Mouse (Mus musculus) spleen, adult 2 months (tissue): Measurements from ENCODE around the gene Cit.

Source experiments
- CTCF ChIP-seq: fragments of 200-500 bp; IDR thresholded peaks from 2 replicates; pipeline ENCODE4 v1.5.1; 2011; ENCODE audit warnings: mild to moderate bottlenecking, inconsistent platforms; ENCODE audit not compliant: insufficient read depth, insufficient read length, insufficient replicate concordance; ENCODE audit errors: extremely low read depth
- POLR2A ChIP-seq: fragments of 200-500 bp; IDR thresholded peaks from 2 replicates; pipeline ENCODE4 v1.6.1; 2011; ENCODE audit warnings: low read depth, low read length, inconsistent platforms

DNA sequence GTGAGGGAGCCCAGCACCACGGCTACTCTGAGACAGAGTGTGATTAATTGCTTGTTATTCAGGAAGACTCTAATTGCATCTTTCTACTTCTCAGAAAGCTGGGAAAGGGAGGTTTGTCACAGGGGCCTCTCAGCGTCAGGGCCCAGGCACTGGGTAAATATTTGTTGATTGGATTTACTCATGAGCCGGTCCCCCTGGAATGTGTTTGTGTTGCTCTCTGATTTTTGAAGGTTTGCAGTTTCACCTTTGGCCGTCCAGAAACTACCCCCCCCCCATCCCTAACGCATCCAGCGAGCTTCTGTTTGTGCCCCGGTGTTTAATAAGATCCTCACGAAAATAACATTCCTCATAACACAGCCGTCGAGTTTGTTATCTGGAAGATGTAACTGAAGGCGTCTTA is 65.4 kb downstream of the Cit start:
- no peak for TF ChIP-seq POLR2A
- TF ChIP-seq CTCF = no peak
